Mouse (Mus musculus): Measurements from ENCODE around the gene Ybx2. TPM values are rescaled to one million over a fixed set of nuclear protein-coding genes. Genes with fewer than 3 reads are reported as not detected.

Gene Ybx2
- polyA plus RNA-seq, 1 experiment: 0.19 TPM

- TF ChIP-seq GATA1 (IDR thresholded peaks at IDR 0.05; ENCODE audit: low read length): no peak
Measured at GRCm38 (mm10) chr11:69939731-69940130, 4.1 kb downstream of the Ybx2 start.

- no peak for TF ChIP-seq GATA1 (IDR thresholded peaks at IDR 0.05; ENCODE audit: low read length)
Measured at GRCm38 (mm10) chr11:69940962-69941361, 5.4 kb downstream of the Ybx2 start.

DNA sequence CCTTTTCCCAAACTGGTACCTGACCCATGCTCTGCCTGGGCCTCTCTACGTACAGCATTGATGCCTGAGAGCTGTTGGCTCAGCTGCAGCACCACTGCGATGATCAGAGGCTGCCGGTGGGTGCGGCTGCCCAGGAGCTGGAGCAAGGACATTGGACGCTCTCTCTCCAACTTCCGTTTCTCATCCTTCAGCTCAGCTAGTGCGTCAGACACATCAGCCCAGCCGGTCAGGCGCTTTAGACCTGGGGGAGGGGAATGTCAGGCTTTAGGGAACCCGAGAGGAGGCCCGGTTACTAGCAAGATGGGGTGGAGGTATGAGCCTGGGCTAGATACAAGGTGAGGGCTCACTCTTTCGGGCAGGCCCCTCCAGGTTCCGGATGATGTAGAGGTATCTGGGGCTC is 9.6 kb downstream of the Ybx2 start:
- TF ChIP-seq GATA1 (IDR thresholded peaks at IDR 0.05; ENCODE audit: low read length): no peak

- TF ChIP-seq GATA1 (IDR thresholded peaks at IDR 0.05; ENCODE audit: low read length): no peak
Measured at GRCm38 (mm10) chr11:69945997-69946891, 10.6 kb downstream of the Ybx2 start.

GRCm38 (mm10) chr11:69947337-69948065 is 11.9 kb downstream of the Ybx2 start:
- no peak for TF ChIP-seq GATA1 (IDR thresholded peaks at IDR 0.05; ENCODE audit: low read length)

DNA sequence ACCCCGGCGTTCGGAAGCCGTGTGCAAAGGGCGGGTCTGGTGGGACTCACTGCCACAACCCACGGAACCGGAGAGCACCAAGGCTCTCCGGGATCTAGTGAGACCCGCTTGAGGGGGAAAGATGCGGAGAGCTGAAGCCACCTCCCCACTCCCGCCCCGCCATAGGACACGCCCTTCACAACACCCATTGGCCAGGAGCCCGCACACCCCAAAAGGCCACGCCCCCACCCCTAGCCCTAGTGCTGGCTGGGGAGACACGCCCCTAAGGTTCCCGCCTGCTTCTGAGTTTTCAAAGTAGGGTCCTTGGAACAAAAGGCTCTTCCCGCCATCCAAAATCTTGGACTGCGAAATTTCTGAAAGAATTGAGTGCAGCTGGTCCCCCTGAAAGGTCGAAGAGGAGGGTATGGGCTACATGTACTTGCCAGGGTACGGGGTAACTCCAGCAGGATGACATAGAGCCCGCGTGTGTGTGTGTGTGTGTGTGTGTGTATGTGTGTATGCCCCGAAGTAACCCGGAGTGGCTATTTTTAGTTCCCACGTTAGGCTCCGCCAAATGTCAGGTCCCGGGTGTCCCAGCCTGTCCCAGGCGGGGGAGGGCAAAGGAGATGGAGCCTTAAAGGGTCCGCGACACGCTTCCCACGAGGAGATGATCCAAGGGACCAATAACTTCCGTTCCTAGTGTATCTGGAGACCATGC is 12.6 kb downstream of the Ybx2 start, which contains the start of gene Slc2a4:
TSS of gene Slc2a4 (minus strand) at position 123 of the 697 bp plus-strand sequence.
- no peak for TF ChIP-seq GATA1 (IDR thresholded peaks at IDR 0.05; ENCODE audit: low read length)

DNA sequence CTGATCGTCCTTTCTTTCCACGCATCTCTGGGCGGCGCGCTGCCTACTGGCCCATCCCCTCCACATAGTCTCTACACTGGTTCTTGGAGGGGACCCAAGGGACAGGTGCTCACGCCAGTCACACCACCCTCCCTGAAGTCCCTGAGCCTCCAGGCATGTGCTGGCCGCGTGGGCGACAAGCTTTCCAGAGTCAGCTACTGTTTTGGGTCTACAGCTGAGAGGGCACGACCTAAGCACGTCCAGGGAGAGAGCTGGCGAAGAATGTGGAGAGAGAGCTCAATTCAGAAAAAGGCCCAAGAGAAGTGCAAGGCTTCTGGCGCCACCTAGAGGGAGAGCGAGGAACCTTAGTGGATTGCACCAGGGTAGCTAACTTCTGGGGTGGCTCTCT is 13.2 kb downstream of the Ybx2 start:
- TF ChIP-seq GATA1 (IDR thresholded peaks at IDR 0.05; ENCODE audit: low read length): no peak

- TF ChIP-seq GATA1 (IDR thresholded peaks at IDR 0.05; ENCODE audit: low read length): no peak
Measured at GRCm38 (mm10) chr11:69950807-69951459, 15.3 kb downstream of the Ybx2 start.

DNA sequence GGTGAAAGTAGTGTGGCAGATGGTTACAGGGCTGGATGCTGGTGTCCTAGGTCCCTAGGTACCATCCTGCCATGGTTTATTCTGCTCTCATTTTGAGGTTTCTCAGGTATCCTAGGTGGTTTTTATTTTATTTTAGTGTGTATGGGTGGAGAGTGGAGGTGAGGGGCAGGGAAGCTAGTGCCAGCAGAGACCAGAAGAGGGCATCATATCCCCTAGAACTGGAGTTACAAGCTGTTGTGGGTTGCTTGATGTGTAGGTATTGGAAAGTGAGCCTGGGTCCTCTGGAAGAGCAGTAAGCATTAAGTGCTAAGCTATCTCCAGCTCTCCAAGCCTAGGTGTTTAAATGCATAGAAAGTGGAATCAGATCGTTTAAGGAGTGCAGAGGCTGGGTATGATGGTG is 16.7 kb downstream of the Ybx2 start:
- no peak for TF ChIP-seq GATA1 (IDR thresholded peaks at IDR 0.05; ENCODE audit: low read length)

- no peak for TF ChIP-seq GATA1 (IDR thresholded peaks at IDR 0.05; ENCODE audit: low read length)
Measured at GRCm38 (mm10) chr11:69953267-69953915, 17.8 kb downstream of the Ybx2 start.

GRCm38 (mm10) chr11:69956218-69956617 is 20.6 kb downstream of the Ybx2 start:
- no peak for TF ChIP-seq GATA1 (IDR thresholded peaks at IDR 0.05; ENCODE audit: low read length)

- TF ChIP-seq GATA1 (IDR thresholded peaks at IDR 0.05; ENCODE audit: low read length): no peak
Measured at GRCm38 (mm10) chr11:69960616-69961015, 25.0 kb downstream of the Ybx2 start.

GRCm38 (mm10) chr11:69961841-69962240 is 26.2 kb downstream of the Ybx2 start:
- TF ChIP-seq GATA1 (IDR thresholded peaks at IDR 0.05; ENCODE audit: low read length): no peak

GRCm38 (mm10) chr11:69964650-69965270 is 29.2 kb downstream of the Ybx2 start, which contains the start of gene Cldn7:
Gene Cldn7, plus strand, starts transcription at chr11:69964779.
- no peak for TF ChIP-seq GATA1 (IDR thresholded peaks at IDR 0.05; ENCODE audit: low read length)

Data from G1E-ER4 (cell line).